In the genomic region with DNA sequence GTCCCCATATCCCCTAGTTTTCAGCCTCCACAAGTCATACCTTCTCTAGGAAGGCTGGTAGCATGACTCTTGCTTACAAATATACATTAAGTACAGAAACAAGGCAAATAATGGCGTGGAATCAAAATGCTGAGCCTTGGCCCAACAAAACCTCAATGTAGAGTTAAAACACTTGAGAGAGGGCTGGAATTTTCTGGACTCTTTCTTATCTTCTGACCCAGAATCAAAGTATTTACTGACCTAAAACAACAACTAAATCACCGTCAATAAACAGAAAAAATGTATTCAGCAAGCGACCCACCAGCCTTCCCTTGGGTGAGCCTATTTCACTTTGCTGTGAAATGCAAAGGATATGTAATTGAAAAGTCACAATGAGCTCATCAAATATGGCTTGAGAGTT, we compare ENCODE assay signal across 9 mouse cellular contexts. TPM values are rescaled to one million over a fixed set of nuclear protein-coding genes. Genes with fewer than 3 reads are reported as not detected.
A peak's percentile ranks its signal among the peaks of the same experiment; 100 is the strongest.
DNase-seq lines count a peak whose midpoint lies in the region; ATAC-seq and TF ChIP-seq lines count a peak whose summit lies in the region.
"Had no signal": no experiment of that assay in that cellular context is flagged by ENCODE, and none has a peak within 500 bp of the region (broad histone marks: within the 10 kb centered on the region; RNA-seq: fewer than 3 reads in every experiment).

No protein-coding gene starts in this region.

- H3K9me3 ChIP-seq in lung, embryonic 16.5 days (ENCODE audit: control insufficient read depth, low read length): no peaks in the 10 kb centered on the region
- H3K9me3 ChIP-seq in limb, embryonic 12.5 days: no peaks in the 10 kb centered on the region

- H3K4me2 ChIP-seq in lung, embryonic 16.5 days (ENCODE audit: low read depth, low read length): peak overlapping the region; percentile 69
- H3K4me2 ChIP-seq in limb, embryonic 12.5 days: peak overlapping the region; percentile 66

- H3K9ac ChIP-seq in lung, embryonic 16.5 days (ENCODE audit: low read length): peak overlapping the region; percentile 96
- H3K9ac ChIP-seq in limb, embryonic 12.5 days (replicated peaks): peak overlapping the region; percentile 91

- ATAC-seq in lung, embryonic 16.5 days (ENCODE audit: low read depth): no peak
- ATAC-seq in limb, embryonic 12.5 days (ENCODE audit: insufficient number of reproducible peaks, insufficient read depth, low FRiP score, low TSS enrichment, low read depth): no peak

- H3K27me3 ChIP-seq in lung, embryonic 16.5 days (ENCODE audit: control insufficient read depth, insufficient read depth, low read depth, low read length): no peaks in the 10 kb centered on the region
- no peaks in the 10 kb centered on the region for H3K27me3 ChIP-seq in limb, embryonic 12.5 days
- no peaks in the 10 kb centered on the region for H3K27me3 ChIP-seq in small intestine, adult 2 months (ENCODE audit: control insufficient read depth, insufficient read depth, low read length)

- H3K4me1 ChIP-seq in lung, embryonic 16.5 days (replicated peaks; ENCODE audit: control insufficient read depth, insufficient read depth, low read length): peaks cover 22% of the 10 kb centered on the region
- peaks cover 10% of the 10 kb centered on the region for H3K4me1 ChIP-seq in embryonic fibroblast, embryonic 13.5 days (ENCODE audit: control insufficient read depth, insufficient read depth, low read length)
- H3K4me1 ChIP-seq in limb, embryonic 12.5 days (replicated peaks): peaks cover 37% of the 10 kb centered on the region
- H3K4me1 ChIP-seq in small intestine, adult 2 months (ENCODE audit: control insufficient read depth, insufficient read depth, insufficient read length, low read length): peaks cover 22% of the 10 kb centered on the region

- no peak for DNase-seq in lung, postnatal 10 days
- DNase-seq in spleen, adult 12 weeks (ENCODE audit: low spot score): no peak
- no peak for DNase-seq in thymus, adult 18-20 months
- DNase-seq in right cerebral cortex, postnatal 14 days: no peak
- DNase-seq: adrenal gland, postnatal 14 days had no signal

- H3K27ac ChIP-seq in lung, embryonic 16.5 days (ENCODE audit: low read length): no peak overlapping the region; the same call in 1 of the 2 replicates
- peak overlapping the region; percentile 97 for H3K27ac ChIP-seq in embryonic fibroblast, embryonic 13.5 days (ENCODE audit: insufficient read depth, low read length)
- H3K27ac ChIP-seq in limb, embryonic 12.5 days: peak overlapping the region; percentile 99; the same call in 1 of the 2 replicates
- H3K27ac ChIP-seq in small intestine, adult 2 months (ENCODE audit: insufficient read depth, low read depth, low read length): peak overlapping the region; percentile 98; the same call in 1 of the 2 replicates

- no peak for TF ChIP-seq CTCF in embryonic fibroblast, embryonic 13.5 days (IDR thresholded peaks at IDR 0.05; ENCODE audit: borderline replicate concordance, insufficient read depth, low read length)
- no peak for TF ChIP-seq CTCF in small intestine, adult 2 months (IDR thresholded peaks at IDR 0.05; ENCODE audit: extremely low read depth, insufficient read length, insufficient replicate concordance, low read depth, low read length)

- peak overlapping the region; percentile 97 for H3K4me3 ChIP-seq in lung, embryonic 16.5 days (ENCODE audit: low read length)
- H3K4me3 ChIP-seq in embryonic fibroblast, embryonic 13.5 days (ENCODE audit: insufficient read depth, low read length): peak overlapping the region; percentile 96
- H3K4me3 ChIP-seq in limb, embryonic 12.5 days (replicated peaks): peak overlapping the region; percentile 89
- H3K4me3 ChIP-seq in small intestine, adult 2 months (ENCODE audit: low read depth, low read length): no peak overlapping the region

- no peak for TF ChIP-seq POLR2A in embryonic fibroblast, embryonic 13.5 days (IDR thresholded peaks at IDR 0.05; ENCODE audit: low read depth, low read length)
- TF ChIP-seq POLR2A in small intestine, adult 2 months (IDR thresholded peaks at IDR 0.05; ENCODE audit: low read depth, low read length): no peak

- no peaks in the 10 kb centered on the region for H3K36me3 ChIP-seq in lung, embryonic 16.5 days (ENCODE audit: control insufficient read depth, insufficient read depth, low read length)
- H3K36me3 ChIP-seq in limb, embryonic 12.5 days: peaks cover 27% of the 10 kb centered on the region; the same call in 1 of the 2 replicates
- H3K36me3 ChIP-seq in small intestine, adult 2 months (ENCODE audit: control insufficient read depth, insufficient read depth, low read length): no peaks in the 10 kb centered on the region

- 32% methylated on average over 3 of the region's 3 CpGs for WGBS in lung, embryonic 16.5 days
- 49% methylated on average over 3 of the region's 3 CpGs for WGBS in limb, embryonic 12.5 days
- WGBS in small intestine, adult 2 months: 27% methylated on average over 3 of the region's 3 CpGs

RNA-seq across cellular contexts. Expression of a gene that starts 52.0 kb away (rescaled TPM):
- polyA plus RNA-seq in lung, embryonic 16.5 days (2015; fragmentation: Nextera tagmentation; extraction: Ambion mirVana): 10.2 and 11.0 TPM in 2 replicates
- 26.2 and 28.6 TPM in 2 replicates for polyA plus RNA-seq in embryonic fibroblast, embryonic 13.5 days (2011; ENCODE audit: insufficient read length, low read depth, missing spikeins)
- polyA plus RNA-seq in limb, embryonic 12.5 days (2016; fragmentation: Nextera tagmentation; extraction: Ambion mirVana): 16.2 and 19.0 TPM in 2 replicates
- polyA plus RNA-seq in small intestine, adult 2 months (2012; rRNA removed): 5.3 and 12.3 TPM in 2 replicates
